Mouse (Mus musculus): Measurements from ENCODE around the gene Gpr156.

GRCm38 (mm10) chr16:38044551-38044950 is 128.3 kb downstream of the Gpr156 start:
- TF ChIP-seq ZC3H11A (IDR thresholded peaks at IDR 0.05; ENCODE audit: borderline replicate concordance, low read depth, low read length) (no peak), ZNF384 (IDR thresholded peaks at IDR 0.05; ENCODE audit: low read depth, low read length) (no peak), HCFC1 (IDR thresholded peaks at IDR 0.05; ENCODE audit: borderline replicate concordance, insufficient read depth, low read length) (no peak), CHD2 (IDR thresholded peaks at IDR 0.05; ENCODE audit: low read depth, low read length) (no peak), MAFK (IDR thresholded peaks at IDR 0.05; ENCODE audit: insufficient read depth, low read depth, low read length) (no peak)

Measured in ES-E14 (cell line).